Mouse (Mus musculus) bone marrow, adult 2 months (tissue): ENCODE data around the gene Itga1. TPM values are rescaled to one million over a fixed set of nuclear protein-coding genes. Genes with fewer than 3 reads are reported as not detected.

Source experiments
- H3K27ac ChIP-seq: fragments of 200-500 bp; 2 replicates; pipeline ENCODE4 v1.5.1; 2012; ENCODE audit warnings: low read depth, mild to moderate bottlenecking, control low read depth, inconsistent platforms, low read length; ENCODE audit not compliant: control insufficient read depth, poor library complexity, insufficient read depth
- H3K4me1 ChIP-seq: fragments of 200-500 bp; 2 replicates; pipeline ENCODE4 v1.6.1; 2011; ENCODE audit warnings: low read length; ENCODE audit not compliant: control insufficient read depth, insufficient read depth
- H3K4me3 ChIP-seq: fragments of 200-500 bp; replicated peaks from 2 replicates; pipeline ENCODE3; 2011; ENCODE audit warnings: mild to moderate bottlenecking, low read depth, low read length, control low read depth; ENCODE audit not compliant: control insufficient read depth
- CTCF ChIP-seq: fragments of 200-500 bp; IDR thresholded peaks from 2 replicates; pipeline ENCODE4 v1.5.1; 2011; ENCODE audit warnings: low read length, control low read depth; ENCODE audit not compliant: control insufficient read depth, insufficient read depth
- POLR2A ChIP-seq: fragments of 200-500 bp; IDR thresholded peaks from 2 replicates; pipeline ENCODE4 v1.6.1; 2011; ENCODE audit warnings: low read depth, mild to moderate bottlenecking, control low read depth, low read length, borderline replicate concordance; ENCODE audit not compliant: control insufficient read depth
- WGBS: fragments of 180-500 bp; shearing (Covaris S2); methylation state at CpG from one replicate; pipeline ENCODE4 v1.1.7; 2018; 5-methylcytosine and 5-hydroxymethylcytosine counted together
- polyA plus RNA-seq: library from polyadenylated mRNA; stranded (reverse); fragments of >200 nt; gene quantifications from 2 replicates; pipeline ENCODE4 v1.2.4, GENCODE M21; 2011; ENCODE audit warnings: low replicate concordance; ENCODE audit not compliant: missing spikeins, insufficient read depth, insufficient read length

The Itga1 gene
- polyA plus RNA-seq, 1 experiment = 15.5 TPM

- H3K27ac ChIP-seq = no peak overlapping the region
- H3K4me3 ChIP-seq = no peak overlapping the region
- TF ChIP-seq CTCF (no peak), POLR2A (no peak)
- 59% methylated on average over 2 of the region's 2 CpGs for WGBS
- no peaks in the 10 kb centered on the region; the same call in 1 of the 2 replicates for H3K4me1 ChIP-seq
Measured at GRCm38 (mm10) chr13:114987161-114987560, 114.6 kb downstream of the Itga1 start.

DNA sequence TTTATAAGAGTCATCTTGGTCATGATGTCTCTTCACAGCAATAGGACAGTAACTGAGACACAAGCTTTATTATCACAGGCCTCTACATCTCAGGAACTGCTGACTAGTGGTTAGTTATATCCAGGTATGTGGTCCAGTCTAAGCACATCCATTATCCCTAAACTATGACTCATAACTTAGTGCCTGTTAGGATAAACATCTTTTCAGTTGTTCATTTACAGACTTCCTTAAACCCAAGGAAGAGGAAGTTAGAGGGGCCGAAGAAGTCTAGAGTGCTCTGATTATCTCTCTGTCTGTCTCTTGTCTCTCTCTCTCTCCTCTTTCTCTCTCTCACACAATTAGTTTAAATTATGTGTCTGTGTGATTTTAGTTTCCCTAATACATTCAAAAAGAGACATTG is 117.1 kb downstream of the Itga1 start:
- 3% methylated on average over 1 of the region's 1 CpGs for WGBS
- Histone ChIP-seq H3K27ac (no peak overlapping the region), H3K4me3 (no peak overlapping the region), H3K4me1 (no peaks in the 10 kb centered on the region; the same call in 1 of the 2 replicates)
- TF ChIP-seq CTCF (no peak), POLR2A (no peak)

- 81% methylated on average over 7 of the region's 7 CpGs for WGBS
- TF ChIP-seq CTCF = no peak
- no peak for TF ChIP-seq POLR2A
- no peak overlapping the region for H3K4me3 ChIP-seq
- H3K4me1 ChIP-seq = no peaks in the 10 kb centered on the region; the same call in 1 of the 2 replicates
- H3K27ac ChIP-seq = no peak overlapping the region
Measured at GRCm38 (mm10) chr13:114983116-114983515, 118.6 kb downstream of the Itga1 start.

DNA sequence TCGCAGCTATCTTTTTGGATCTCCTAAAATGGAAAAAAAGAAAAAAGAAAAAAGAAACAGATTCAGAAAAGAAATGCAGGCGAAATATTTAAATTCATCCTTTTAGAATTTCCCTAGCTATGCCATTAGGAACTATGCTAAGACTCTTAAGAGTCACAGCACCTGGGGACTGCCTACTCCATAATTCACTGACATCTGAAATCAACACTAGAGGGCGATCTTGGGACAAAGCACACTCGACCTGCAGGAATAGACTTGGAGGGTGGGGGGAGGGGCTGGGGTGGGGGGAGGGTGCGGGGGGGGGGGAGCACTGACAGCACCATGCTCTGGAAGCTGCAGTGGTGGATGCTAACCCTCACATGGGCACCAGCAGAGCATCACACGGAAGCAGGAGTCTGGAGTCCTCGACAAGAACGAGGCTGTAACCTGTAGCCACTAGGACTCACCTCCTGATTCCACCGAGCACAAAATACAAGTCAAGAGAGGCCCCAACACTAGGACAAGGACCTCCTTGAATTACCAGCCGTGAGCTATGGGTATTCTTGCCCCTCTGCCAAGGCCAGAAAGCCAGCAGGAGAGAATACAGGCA is 120.8 kb downstream of the Itga1 start:
- Histone ChIP-seq H3K4me1 (no peaks in the 10 kb centered on the region; the same call in 1 of the 2 replicates), H3K27ac (no peak overlapping the region), H3K4me3 (no peak overlapping the region)
- TF ChIP-seq POLR2A = no peak
- TF ChIP-seq CTCF = no peak
- WGBS = 53% methylated on average over 10 of the region's 10 CpGs

- no peaks in the 10 kb centered on the region for H3K4me1 ChIP-seq
- no peak overlapping the region for H3K4me3 ChIP-seq
- WGBS = 75% methylated on average over 6 of the region's 6 CpGs
- H3K27ac ChIP-seq = no peak overlapping the region
- no peak for TF ChIP-seq CTCF
- TF ChIP-seq POLR2A = no peak
Measured at GRCm38 (mm10) chr13:114974484-114975042, 127.2 kb downstream of the Itga1 start.

DNA sequence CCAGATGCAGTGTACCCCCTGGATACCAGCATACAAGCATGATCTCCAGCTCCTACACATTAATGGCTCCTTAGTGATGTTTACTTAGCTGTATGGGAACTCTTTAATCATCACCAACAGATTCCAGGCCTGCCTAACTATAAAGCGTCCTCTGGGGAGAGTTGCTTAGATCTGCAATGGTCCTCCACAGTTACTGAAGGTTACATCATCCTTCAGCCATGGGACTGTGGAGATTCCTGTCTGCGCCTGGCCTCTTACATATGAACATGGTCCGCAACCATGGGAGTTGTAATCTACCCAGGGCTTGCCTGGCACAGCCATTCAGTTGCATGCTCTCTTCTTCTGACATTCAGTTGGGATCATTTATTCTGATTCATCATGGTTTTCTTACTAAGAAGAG is 129.9 kb downstream of the Itga1 start:
- TF ChIP-seq CTCF = no peak
- 82% methylated on average over 3 of the region's 3 CpGs for WGBS
- H3K4me1 ChIP-seq = no peaks in the 10 kb centered on the region
- no peak overlapping the region for H3K4me3 ChIP-seq
- no peak overlapping the region for H3K27ac ChIP-seq

DNA sequence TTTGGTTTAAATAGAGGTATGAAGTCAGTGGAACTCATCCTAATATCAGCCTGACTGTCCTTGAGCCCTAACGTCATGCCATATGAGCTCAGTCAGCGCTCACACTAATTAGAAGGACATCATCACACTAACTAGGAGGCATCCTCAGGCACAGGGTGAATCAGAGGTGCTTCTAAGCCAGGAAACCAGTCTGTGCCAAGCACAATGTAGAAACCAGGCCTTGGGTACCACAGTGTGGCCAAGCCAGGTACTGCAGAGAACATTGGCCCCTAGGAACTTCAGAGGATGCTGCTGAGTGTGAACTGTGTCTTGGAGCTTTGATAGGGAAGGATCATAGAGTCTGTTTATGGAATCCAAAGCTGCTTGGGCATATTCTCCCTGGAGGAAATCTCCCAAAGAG is 137.5 kb downstream of the Itga1 start:
- H3K4me1 ChIP-seq = no peaks in the 10 kb centered on the region
- no peak for TF ChIP-seq POLR2A
- TF ChIP-seq CTCF = peak; percentile 84
- H3K4me3 ChIP-seq = no peak overlapping the region
- 34% methylated on average over 2 of the region's 2 CpGs for WGBS
- H3K27ac ChIP-seq = no peak overlapping the region

- Histone ChIP-seq H3K27ac (no peak overlapping the region), H3K4me1 (no peaks in the 10 kb centered on the region), H3K4me3 (no peak overlapping the region)
- no peak for TF ChIP-seq POLR2A
- no peak for TF ChIP-seq CTCF
Measured at GRCm38 (mm10) chr13:114954516-114954915, 147.2 kb downstream of the Itga1 start.

- no peak overlapping the region for H3K27ac ChIP-seq
- no peak for TF ChIP-seq CTCF
- no peak overlapping the region for H3K4me3 ChIP-seq
- H3K4me1 ChIP-seq = no peaks in the 10 kb centered on the region; the same call in 1 of the 2 replicates
- WGBS = 47% methylated on average over 7 of the region's 7 CpGs
Measured at GRCm38 (mm10) chr13:114933541-114933940, 168.2 kb downstream of the Itga1 start.
